Mouse (Mus musculus) CD4-positive naive resting alpha-beta T cell, adult 76 days (primary cell): ENCODE measurements around the gene Cnga1. TPM values are rescaled to one million over a fixed set of nuclear protein-coding genes. Genes with fewer than 3 reads are reported as not detected.

Experiments
- total RNA-seq: library from RNA; stranded (reverse); gene quantifications from one replicate; pipeline ENCODE4 v1.2.4, GENCODE M21; 2023

Cnga1 gene
- 8.1 TPM for total RNA-seq

GRCm38 (mm10) chr5:72644175-72644574 is at the start of gene Cnga1:
Cnga1 (minus strand) TSS chr5:72644275.

GRCm38 (mm10) chr5:72647418-72647907 is 3.4 kb upstream of the Cnga1 start, which contains the start of gene Nipal1:
Nipal1 (plus strand) TSS chr5:72647795.

GRCm38 (mm10) chr5:72587192-72587681 is 56.8 kb downstream of the Cnga1 start, which contains the start of gene Gm5868:
Gm5868 (minus strand) TSS chr5:72587551.

GRCm38 (mm10) chr5:72580970-72581332 is 63.1 kb downstream of the Cnga1 start, which contains the start of gene Zar1:
Zar1 (minus strand) TSS chr5:72581254.

DNA sequence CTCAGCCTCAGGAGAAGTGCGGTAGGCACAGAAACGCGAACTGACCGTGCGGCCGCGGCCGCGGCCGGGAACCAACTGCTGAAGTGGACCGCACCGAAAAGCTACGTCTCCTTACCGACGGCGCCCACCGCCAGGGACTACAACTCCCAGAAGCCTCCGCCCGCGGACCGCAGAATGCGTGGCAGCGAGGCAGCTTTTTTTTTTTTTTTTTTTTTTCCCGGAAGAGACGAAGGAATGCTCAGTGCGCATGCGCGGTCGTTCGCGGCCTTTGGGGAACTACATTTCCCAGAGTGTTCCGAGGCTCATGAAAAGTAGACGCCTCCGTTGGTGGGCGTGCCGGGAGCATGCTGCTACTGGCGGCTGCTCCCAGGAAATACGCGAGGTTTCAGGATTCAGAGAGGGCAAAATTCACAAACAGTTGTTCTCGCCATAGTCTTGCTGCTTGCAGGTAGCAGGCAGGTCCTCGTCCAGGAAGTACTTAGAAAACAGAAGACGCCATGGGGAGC is 84.5 kb downstream of the Cnga1 start, which contains the start of gene Nfxl1:
TSS of gene Nfxl1 (minus strand) at position 141 of the 506 bp plus-strand sequence.

Other genes starting within 250 kb of the Cnga1 start
- gene Corin, start 139.8 kb downstream of the Cnga1 start, total RNA-seq = not detected
- 9.3 TPM for gene Nfxl1, start 84.6 kb downstream of the Cnga1 start, total RNA-seq
- gene Zar1, start 63.0 kb downstream of the Cnga1 start, total RNA-seq = not detected
- gene Gm5868, start 56.7 kb downstream of the Cnga1 start, total RNA-seq = not detected
- 5.1 TPM for gene Nipal1, start 3.5 kb upstream of the Cnga1 start, total RNA-seq
- 190 TPM for gene Txk, start 108.5 kb upstream of the Cnga1 start, total RNA-seq
- 16.7 TPM for gene Tec, start 224.2 kb upstream of the Cnga1 start, total RNA-seq